Mouse (Mus musculus) lung, postnatal 10 days (tissue): ENCODE results near the gene Pklr.
"Not testable (repeated sequence)": the region's sequence is repeated elsewhere in the genome, so short reads cannot be mapped to it uniquely, and the experiment has no call there.

Experiments used
- DNase-seq: peaks from one replicate; pipeline ENCODE4 v3.0.0; 2021

Gene Pklr

GRCm38 (mm10) chr3:89125981-89126380, 10.0 kb upstream of the Pklr start:
- DNase-seq: no peak

- no peak for DNase-seq
Measured at GRCm38 (mm10) chr3:89129908-89130307, 6.0 kb upstream of the Pklr start.

- DNase-seq: no peak
Measured at GRCm38 (mm10) chr3:89131816-89132215, 4.1 kb upstream of the Pklr start.

- DNase-seq: peak; percentile 28
Measured at GRCm38 (mm10) chr3:89132285-89133062, 3.5 kb upstream of the Pklr start.

- no peak for DNase-seq
Measured at GRCm38 (mm10) chr3:89133063-89133450, 2.9 kb upstream of the Pklr start.

- DNase-seq: no peak
Measured at GRCm38 (mm10) chr3:89133752-89134151, 2.2 kb upstream of the Pklr start.

GRCm38 (mm10) chr3:89136365-89136764, 423 bp downstream of the Pklr start:
- no peak for DNase-seq

GRCm38 (mm10) chr3:89144821-89145220, 8.9 kb downstream of the Pklr start:
- DNase-seq: no peak

- no peak for DNase-seq
Measured at GRCm38 (mm10) chr3:89145566-89145965, 9.6 kb downstream of the Pklr start.

GRCm38 (mm10) chr3:89147101-89147978, 11.4 kb downstream of the Pklr start:
- DNase-seq: peak; percentile 35

- no peak for DNase-seq
Measured at GRCm38 (mm10) chr3:89147979-89148311, 12.0 kb downstream of the Pklr start.

- no peak for DNase-seq
Measured at GRCm38 (mm10) chr3:89148567-89148966, 12.6 kb downstream of the Pklr start.

- DNase-seq: no peak
Measured at GRCm38 (mm10) chr3:89152084-89152835, 16.3 kb downstream of the Pklr start.

GRCm38 (mm10) chr3:89156951-89157350, 21.0 kb downstream of the Pklr start:
- no peak for DNase-seq

- DNase-seq: no peak
Measured at GRCm38 (mm10) chr3:89158651-89159050, 22.7 kb downstream of the Pklr start.

- peak; percentile 79 for DNase-seq
Measured at GRCm38 (mm10) chr3:89159211-89159610, 23.3 kb downstream of the Pklr start.

- peak; percentile 69 for DNase-seq
Measured at GRCm38 (mm10) chr3:89159616-89160344, 23.8 kb downstream of the Pklr start, which contains the start of gene Hcn3. TSS of gene Hcn3 (minus strand) at chr3:89160196.

GRCm38 (mm10) chr3:89161207-89161606, 25.3 kb downstream of the Pklr start:
- not testable (repeated sequence) for DNase-seq

- no peak for DNase-seq
Measured at GRCm38 (mm10) chr3:89161786-89162185, 25.8 kb downstream of the Pklr start.

- DNase-seq: no peak
Measured at GRCm38 (mm10) chr3:89163123-89163522, 27.2 kb downstream of the Pklr start.

GRCm38 (mm10) chr3:89163643-89164245, 27.8 kb downstream of the Pklr start:
- DNase-seq: no peak
